Mouse (Mus musculus): ENCODE measurements at regions not wholly inside any gene's neighbourhood (a gene's known extent, or its start where the extent isn't known, plus 50 kb on each side); places are given as distances from the start of the nearest gene placed in this dataset.

- TF ChIP-seq SRF (IDR thresholded peaks at IDR 0.05; ENCODE audit: control insufficient read depth, insufficient read length, low read depth) (no peak), TCF12 (IDR thresholded peaks at IDR 0.05; ENCODE audit: insufficient read depth, poor library complexity, severe bottlenecking) (no peak), POLR2A (IDR thresholded peaks at IDR 0.05; ENCODE audit: insufficient read length, low read depth) (no peak), USF1 (IDR thresholded peaks at IDR 0.05; ENCODE audit: low read depth) (no peak), E2F4 (IDR thresholded peaks at IDR 0.05; ENCODE audit: insufficient read depth) (no peak)
These were observed 253.7 kb upstream of the Dpp6 start for GRCm38 (mm10) chr5:26563291-26563690.

Data from myocyte (in vitro differentiated cells).